Mouse (Mus musculus) kidney, adult 2 months (tissue): Measurements from ENCODE around the gene Rpusd3. TPM values are rescaled to one million over a fixed set of nuclear protein-coding genes. Genes with fewer than 3 reads are reported as not detected.
A peak's percentile ranks its signal among the peaks of the same experiment; 100 is the strongest.

Experiments
- DNase-seq: peaks from one replicate; pipeline ENCODE4 v3.0.0; 2021
- H3K27ac ChIP-seq: fragments of 200-500 bp; 2 replicates; pipeline ENCODE4 v1.5.1; 2012; ENCODE audit warnings: low read depth, low read length, control low read depth, inconsistent platforms; ENCODE audit not compliant: insufficient read depth
- H3K27me3 ChIP-seq: fragments of 200-500 bp; replicated peaks from 2 replicates; pipeline ENCODE4 v1.6.1; 2012; ENCODE audit warnings: mild to moderate bottlenecking, moderate library complexity, low read length, inconsistent platforms; ENCODE audit not compliant: control insufficient read depth, insufficient read depth
- H3K36me3 ChIP-seq: fragments of 200-500 bp; 2 replicates; pipeline ENCODE4 v1.6.1; 2012; ENCODE audit warnings: mild to moderate bottlenecking, moderate library complexity, low read length, inconsistent platforms; ENCODE audit not compliant: control insufficient read depth, insufficient read depth
- H3K4me1 ChIP-seq: fragments of 200-500 bp; 2 replicates; pipeline ENCODE4 v1.6.1; 2011; ENCODE audit warnings: low read length; ENCODE audit not compliant: control insufficient read depth, insufficient read depth
- H3K4me3 ChIP-seq: fragments of 200-500 bp; 2 replicates; pipeline ENCODE4 v1.5.1; 2011; ENCODE audit warnings: mild to moderate bottlenecking, low read depth, low read length, control low read depth; ENCODE audit not compliant: insufficient read depth
- CTCF ChIP-seq: fragments of 200-500 bp; conservative IDR thresholded peaks from 2 replicates; pipeline ENCODE4 v1.5.1; 2011; ENCODE audit warnings: low read depth, mild to moderate bottlenecking, control low read depth, low read length, moderate library complexity, mixed read lengths; ENCODE audit not compliant: insufficient read depth, insufficient read length
- POLR2A ChIP-seq: fragments of 200-500 bp; IDR thresholded peaks from one replicate; pipeline ENCODE4 v1.6.1; 2011; ENCODE audit warnings: low read depth, low read length, control low read depth
- WGBS: fragments of 180-500 bp; shearing (Covaris S2); methylation state at CpG from one replicate; pipeline ENCODE4 v1.1.7; 2018; 5-methylcytosine and 5-hydroxymethylcytosine counted together
- polyA plus RNA-seq: library from polyadenylated mRNA; depleted of rRNA; stranded (reverse); fragments of >200 nt; gene quantifications from 2 replicates; pipeline ENCODE4 v1.2.3, GENCODE M21; 2012

The Rpusd3 gene
- polyA plus RNA-seq, 1 experiment, result 159 TPM

DNA sequence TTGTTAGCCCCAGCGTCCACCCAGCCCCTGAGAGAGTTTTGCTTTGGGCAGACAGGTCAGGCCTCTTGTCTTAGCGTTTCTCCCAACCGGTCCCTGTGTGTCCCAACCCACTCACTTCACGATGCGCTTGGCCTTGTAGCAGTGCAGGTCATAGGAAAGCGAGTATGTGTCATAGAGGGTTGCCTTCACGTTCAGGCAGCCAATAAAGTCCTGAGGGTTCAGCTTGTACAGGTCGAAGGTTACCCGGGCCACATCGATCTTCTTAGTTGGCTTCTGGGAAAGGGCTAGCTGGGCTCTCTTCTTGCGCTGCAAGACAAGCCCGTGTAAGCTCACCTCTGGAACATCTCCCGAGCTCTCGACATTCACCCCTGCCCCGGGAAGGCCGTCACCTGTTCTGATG, 8.9 kb upstream of the Rpusd3 start:
- Histone ChIP-seq H3K27ac (no peak overlapping the region), H3K4me1 (no peaks in the 10 kb centered on the region), H3K27me3 (no peaks in the 10 kb centered on the region), H3K36me3 (no peaks in the 10 kb centered on the region), H3K4me3 (no peak overlapping the region)
- DNase-seq, result no peak
- 91% methylated on average over 16 of the region's 16 CpGs for WGBS
- TF ChIP-seq POLR2A (no peak), CTCF (no peak)

- Histone ChIP-seq H3K27ac (no peak overlapping the region), H3K27me3 (no peaks in the 10 kb centered on the region), H3K36me3 (no peaks in the 10 kb centered on the region), H3K4me3 (no peak overlapping the region), H3K4me1 (no peaks in the 10 kb centered on the region)
- 51% methylated on average over 3 of the region's 3 CpGs for WGBS
- DNase-seq, result peak; percentile 52
- TF ChIP-seq POLR2A (no peak), CTCF (peak; percentile 75)
Measured at GRCm38 (mm10) chr6:113427397-113427796, 8.3 kb upstream of the Rpusd3 start.

DNA sequence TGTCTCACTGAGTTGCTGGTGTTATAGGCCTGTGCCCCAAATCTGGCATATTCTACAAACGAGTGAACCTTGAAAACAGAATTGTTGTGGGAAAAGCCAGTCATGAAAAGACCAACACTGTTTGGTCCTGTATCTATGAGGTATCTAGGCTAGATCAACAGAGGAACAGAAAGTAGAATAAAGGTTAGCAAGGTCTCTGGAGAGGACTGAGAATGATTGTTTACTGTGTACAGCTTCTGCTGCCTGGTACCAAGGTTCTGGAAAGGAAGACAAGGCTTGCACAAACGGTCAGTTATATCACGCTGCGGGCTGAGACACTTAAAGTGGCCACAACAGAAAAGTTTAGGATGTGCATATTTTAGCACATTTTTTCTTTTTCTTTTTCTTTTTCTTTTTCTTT, 7.6 kb upstream of the Rpusd3 start:
- no peaks in the 10 kb centered on the region for H3K4me1 ChIP-seq
- H3K36me3 ChIP-seq, result no peaks in the 10 kb centered on the region
- WGBS, result 94% methylated on average over 4 of the region's 4 CpGs
- H3K4me3 ChIP-seq, result no peak overlapping the region
- no peak for DNase-seq
- TF ChIP-seq POLR2A (no peak), CTCF (no peak)
- H3K27me3 ChIP-seq, result no peaks in the 10 kb centered on the region
- no peak overlapping the region for H3K27ac ChIP-seq

- Histone ChIP-seq H3K4me1 (peaks cover 4% of the 10 kb centered on the region; the same call in 1 of the 2 replicates), H3K4me3 (no peak overlapping the region), H3K27me3 (no peaks in the 10 kb centered on the region), H3K27ac (no peak overlapping the region), H3K36me3 (no peaks in the 10 kb centered on the region)
- peak; percentile 52 for DNase-seq
- TF ChIP-seq CTCF, result no peak
- no peak for TF ChIP-seq POLR2A
- WGBS, result 74% methylated on average over 7 of the region's 7 CpGs
Measured at GRCm38 (mm10) chr6:113424187-113424586, 5.0 kb upstream of the Rpusd3 start.

- H3K4me1 ChIP-seq, result peaks cover 10% of the 10 kb centered on the region; the same call in 1 of the 2 replicates
- H3K36me3 ChIP-seq, result no peaks in the 10 kb centered on the region
- no peak for DNase-seq
- WGBS, result 63% methylated on average over 4 of the region's 4 CpGs
- H3K4me3 ChIP-seq, result no peak overlapping the region
- no peaks in the 10 kb centered on the region for H3K27me3 ChIP-seq
- TF ChIP-seq CTCF, result no peak
- TF ChIP-seq POLR2A, result no peak
- no peak overlapping the region for H3K27ac ChIP-seq
Measured at GRCm38 (mm10) chr6:113423000-113423399, 3.9 kb upstream of the Rpusd3 start.

- peak overlapping the region; percentile 78 for H3K4me3 ChIP-seq
- WGBS, result 8% methylated on average over 16 of the region's 16 CpGs
- no peaks in the 10 kb centered on the region for H3K36me3 ChIP-seq
- peak overlapping the region; percentile 71 for H3K27ac ChIP-seq
- H3K27me3 ChIP-seq, result no peaks in the 10 kb centered on the region
- peaks cover 15% of the 10 kb centered on the region; the same call in 1 of the 2 replicates for H3K4me1 ChIP-seq
- TF ChIP-seq CTCF (no peak), POLR2A (peak; percentile 8)
- DNase-seq, result no peak
Measured at GRCm38 (mm10) chr6:113418441-113419198, 520 bp downstream of the Rpusd3 start.

GRCm38 (mm10) chr6:113416416-113416815, 2.7 kb downstream of the Rpusd3 start:
- Histone ChIP-seq H3K4me3 (no peak overlapping the region), H3K4me1 (peaks cover 15% of the 10 kb centered on the region; the same call in 1 of the 2 replicates), H3K36me3 (no peaks in the 10 kb centered on the region), H3K27ac (no peak overlapping the region), H3K27me3 (no peaks in the 10 kb centered on the region)
- no peak for DNase-seq
- no peak for TF ChIP-seq POLR2A
- no peak for TF ChIP-seq CTCF
- 56% methylated on average over 5 of the region's 5 CpGs for WGBS
